Mouse (Mus musculus): ENCODE results near the gene Olfr960.

The Olfr960 gene

DNA sequence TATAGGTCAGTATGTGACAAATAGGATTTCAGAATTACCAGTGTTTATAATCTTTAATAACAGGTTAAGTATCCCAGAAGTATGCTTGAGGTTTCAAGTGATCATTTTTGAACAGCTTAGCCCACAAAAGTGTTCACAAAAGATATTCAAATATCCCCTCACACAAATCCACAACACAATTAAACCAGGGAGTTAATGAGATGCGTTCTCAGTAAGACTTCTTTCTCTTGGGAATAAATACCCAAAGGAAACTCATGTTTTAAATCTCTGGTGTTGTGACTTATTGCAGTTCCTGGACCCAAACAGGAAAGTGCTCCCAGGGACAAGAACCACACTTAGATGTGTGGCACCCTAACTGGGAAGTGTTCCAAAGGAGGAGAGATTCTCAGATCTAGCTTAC is at the start of gene Olfr960:
Gene Olfr960 (plus strand): TSS at position 301 of the 400 bp plus-strand sequence.
- DNase-seq (ENCODE audit: low spot score), result no peak

DNA sequence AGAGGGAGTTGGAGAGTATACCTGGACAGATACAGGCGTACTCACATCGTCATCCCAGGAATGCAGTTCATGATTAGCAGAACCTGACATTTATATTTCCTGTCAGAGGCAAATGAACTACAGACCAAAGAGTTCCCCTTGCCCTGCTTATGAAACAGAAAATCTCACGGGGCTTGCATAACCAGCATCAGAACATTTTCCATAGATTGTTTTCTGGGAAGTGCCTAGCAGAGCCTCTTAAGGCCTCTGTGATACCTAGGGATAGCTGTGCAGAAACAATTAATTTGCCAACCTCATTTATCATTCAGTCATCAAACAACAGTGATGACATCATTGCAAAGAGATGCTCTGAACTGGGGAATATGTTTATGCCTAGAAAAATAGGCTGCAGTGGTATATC is 45.7 kb upstream of the Olfr960 start, which contains the start of gene Olfr959:
Gene Olfr959 (minus strand): TSS at position 101 of the 400 bp plus-strand sequence.
- DNase-seq (ENCODE audit: low spot score), result no peak

DNA sequence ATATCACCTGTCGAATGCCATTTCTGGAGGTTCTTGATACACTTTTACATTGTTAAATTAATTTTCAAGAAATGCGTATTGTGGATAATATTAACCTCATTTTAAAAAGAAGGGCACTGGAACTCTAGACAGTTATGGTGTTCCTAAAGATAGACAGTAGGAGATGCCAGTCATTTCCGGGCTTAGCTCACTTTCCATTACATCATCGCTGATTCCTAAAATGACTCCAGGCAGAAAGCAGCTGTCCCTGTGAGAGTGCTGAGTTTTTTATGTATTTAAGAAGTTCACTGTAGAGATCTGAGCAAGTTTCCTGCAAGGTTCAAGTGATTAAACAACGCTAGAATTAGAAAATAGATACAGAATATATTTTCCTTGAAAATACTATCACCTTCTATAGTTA is 44.1 kb upstream of the Olfr960 start:
- DNase-seq (ENCODE audit: low spot score), result no peak

DNA sequence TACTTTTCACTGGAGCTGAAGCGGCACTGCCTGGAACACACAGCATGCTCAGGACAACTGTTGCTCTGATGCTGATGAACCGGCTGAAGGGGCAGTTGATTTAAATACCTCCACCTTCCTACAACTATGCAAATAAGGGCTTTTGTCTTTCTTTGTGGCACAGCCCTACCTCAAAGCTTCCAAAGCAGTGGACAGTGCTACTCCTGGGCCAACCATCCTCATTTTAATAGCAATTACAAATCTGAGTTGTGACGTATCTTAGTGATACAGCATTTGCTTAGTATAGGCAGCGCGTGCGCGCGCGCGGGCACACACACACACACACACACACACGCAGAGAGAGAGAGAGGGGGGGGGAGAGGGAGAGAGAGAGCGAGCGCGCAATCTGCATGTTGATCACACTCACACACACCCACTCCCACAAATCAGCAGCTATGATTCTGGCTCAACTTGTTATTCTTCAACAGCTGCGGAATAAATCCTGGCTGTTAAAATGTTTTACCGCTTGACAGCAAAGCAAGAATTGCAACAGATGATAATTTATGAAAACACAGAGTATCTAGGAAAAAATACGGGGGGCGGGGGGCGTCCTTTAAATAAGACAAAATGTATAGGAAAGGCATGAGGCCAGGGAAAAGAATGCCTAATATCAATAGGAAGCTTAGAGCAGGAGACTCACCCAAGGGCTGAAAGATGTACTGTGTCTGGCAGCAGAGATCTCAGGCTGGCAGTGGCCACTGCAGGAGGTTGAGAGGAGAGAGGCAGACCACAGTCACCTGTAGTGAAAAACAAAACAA is 18.4 kb upstream of the Olfr960 start:
- no peak for DNase-seq (ENCODE audit: low spot score)

DNA sequence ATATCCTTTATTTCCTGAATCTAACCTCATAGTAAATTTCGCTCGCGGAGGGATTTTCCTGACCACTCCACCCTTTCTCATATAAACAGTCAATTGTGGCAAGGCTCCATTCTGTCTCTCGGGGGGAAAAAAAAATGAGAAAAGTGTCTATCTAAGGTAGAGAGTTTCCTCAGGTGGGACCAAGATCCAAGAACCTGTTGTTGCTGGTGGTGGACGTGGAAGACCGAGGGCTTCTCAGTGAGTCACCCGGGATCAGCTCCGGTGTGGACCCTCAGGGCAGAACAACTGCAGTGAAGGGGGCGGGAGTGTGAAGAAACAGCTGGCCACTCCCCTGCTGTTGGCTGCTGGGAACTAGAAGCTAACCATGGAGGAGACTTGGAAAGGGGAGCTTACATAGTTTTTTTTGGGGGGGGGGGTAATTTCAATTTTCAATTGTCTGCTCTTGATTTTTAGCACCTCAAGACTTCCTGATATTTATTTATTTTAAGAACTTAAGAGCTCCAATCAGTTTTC is 17.8 kb upstream of the Olfr960 start:
- no peak for DNase-seq (ENCODE audit: low spot score)

DNA sequence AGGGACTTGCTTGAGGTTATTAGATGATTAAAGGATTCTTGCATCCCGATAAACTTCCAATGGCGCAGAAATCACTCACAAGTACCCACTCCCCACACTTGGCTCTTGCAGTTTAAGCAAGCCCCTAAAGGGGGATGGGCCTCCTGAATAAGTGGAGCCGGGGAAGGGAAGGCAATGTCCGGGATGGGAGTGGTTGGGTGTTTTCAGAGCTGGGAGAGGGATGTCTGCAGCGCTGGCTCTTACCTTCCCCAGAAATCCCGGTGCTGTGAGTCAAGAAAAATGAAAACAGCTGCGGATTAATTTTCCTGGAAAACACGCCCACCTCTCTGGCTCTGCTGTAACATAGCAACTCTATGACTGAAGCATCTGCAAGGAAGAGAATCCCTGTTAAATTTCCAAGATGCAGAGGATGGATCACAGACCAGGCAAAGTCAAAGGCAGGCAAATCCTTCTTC is 17.1 kb upstream of the Olfr960 start, which contains the start of gene AW551984:
Gene AW551984 (minus strand): TSS at position 405 of the 455 bp plus-strand sequence.
- no peak for DNase-seq (ENCODE audit: low spot score)

DNA sequence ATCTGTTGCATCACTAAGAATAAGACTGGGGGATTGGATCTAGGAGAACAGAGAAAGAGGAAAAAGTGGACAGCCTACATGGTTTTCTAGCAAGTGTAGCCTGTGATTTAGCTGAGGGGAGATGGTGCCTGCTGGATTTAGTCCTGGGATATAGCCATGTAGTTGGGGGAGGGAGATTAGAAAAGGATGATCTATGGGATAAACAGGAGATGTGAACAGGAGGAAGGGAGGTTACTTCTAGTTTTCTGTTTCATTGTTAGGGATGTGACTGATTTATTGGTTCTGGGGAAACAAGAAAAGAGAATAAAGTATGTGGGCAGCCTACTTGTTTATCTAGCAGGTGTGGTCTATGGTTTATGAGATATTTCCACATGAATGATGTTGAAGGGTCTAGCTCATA is 12.7 kb upstream of the Olfr960 start:
- no peak for DNase-seq (ENCODE audit: low spot score)

DNA sequence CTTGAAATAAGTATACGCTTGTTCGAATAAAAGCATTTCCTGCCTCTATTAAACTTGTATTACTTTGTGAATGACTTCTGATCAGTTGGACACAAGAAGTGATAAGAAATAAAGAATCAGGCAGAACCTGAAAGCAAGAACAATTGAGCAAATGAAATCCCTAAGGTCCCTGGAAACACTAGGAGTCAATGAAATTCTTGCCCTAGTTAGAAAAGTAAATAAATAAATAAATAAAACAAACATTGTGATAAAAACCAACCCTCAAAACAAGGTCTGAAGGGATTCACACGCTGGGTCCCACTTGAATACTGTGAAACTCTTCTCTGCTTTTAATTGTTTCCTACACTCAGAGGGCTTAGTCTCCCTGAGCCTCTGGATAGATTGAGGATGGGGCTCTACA is 10.8 kb upstream of the Olfr960 start, which contains the start of gene Olfr148:
Gene Olfr148 (plus strand): TSS at position 301 of the 400 bp plus-strand sequence.
- no peak for DNase-seq (ENCODE audit: low spot score)

DNA sequence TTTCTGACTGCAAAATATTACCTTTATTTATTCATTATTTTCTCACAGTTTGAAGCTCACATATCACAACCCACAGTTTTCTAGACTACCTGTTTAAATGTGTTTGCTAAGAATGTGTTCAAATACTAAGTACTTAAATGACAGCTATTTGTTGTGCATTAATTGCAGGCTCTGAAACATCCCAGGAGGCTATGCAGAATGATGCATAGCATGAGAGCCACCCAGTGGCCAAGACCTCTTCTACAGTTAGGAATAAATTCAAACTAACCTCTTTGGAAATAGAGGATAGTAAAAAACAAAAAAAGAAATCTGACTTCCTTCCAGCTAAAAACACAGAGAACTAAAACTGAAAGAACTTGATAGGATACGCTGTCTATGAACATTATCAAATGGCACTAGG is 9.2 kb upstream of the Olfr960 start:
- DNase-seq (ENCODE audit: low spot score), result peak; percentile 58

DNA sequence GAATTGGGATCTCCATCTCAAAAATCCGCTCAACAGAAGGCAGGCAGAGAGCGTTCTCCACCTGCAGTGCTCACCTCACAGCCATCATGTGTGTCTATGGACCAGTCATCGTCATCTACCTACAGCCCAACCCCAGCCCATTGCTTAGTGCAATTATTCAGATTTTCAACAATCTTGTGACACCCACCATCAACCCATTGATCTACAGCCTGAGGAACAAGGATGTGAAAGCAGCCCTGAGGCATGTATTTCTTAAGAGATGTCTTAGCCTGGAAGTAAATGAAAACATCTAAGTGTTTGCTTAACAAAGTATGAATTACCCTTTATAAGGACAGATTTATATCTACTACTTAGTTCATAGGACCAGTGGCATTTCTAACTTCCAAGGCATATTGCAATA is 2.6 kb downstream of the Olfr960 start:
- DNase-seq (ENCODE audit: low spot score), result no peak

DNA sequence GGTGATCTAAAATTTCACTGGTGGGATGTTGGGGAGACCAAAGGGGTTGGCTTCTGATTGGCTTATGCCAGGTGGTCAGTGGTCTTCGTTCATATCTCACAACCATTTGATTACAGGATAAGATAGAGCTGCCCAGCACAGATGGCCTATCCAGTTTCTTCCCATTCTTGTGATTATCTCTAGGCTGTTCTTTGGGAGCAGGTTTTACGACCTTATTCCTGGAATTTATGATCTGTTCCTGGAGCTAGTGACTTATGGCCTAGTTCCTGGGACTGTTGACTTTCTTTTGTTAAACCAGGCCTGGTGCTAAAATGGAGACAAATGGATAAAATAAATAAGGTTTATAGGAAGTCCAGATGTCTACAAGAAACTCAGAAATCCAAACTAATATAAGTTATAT is 3.5 kb downstream of the Olfr960 start:
- DNase-seq (ENCODE audit: low spot score), result no peak

DNA sequence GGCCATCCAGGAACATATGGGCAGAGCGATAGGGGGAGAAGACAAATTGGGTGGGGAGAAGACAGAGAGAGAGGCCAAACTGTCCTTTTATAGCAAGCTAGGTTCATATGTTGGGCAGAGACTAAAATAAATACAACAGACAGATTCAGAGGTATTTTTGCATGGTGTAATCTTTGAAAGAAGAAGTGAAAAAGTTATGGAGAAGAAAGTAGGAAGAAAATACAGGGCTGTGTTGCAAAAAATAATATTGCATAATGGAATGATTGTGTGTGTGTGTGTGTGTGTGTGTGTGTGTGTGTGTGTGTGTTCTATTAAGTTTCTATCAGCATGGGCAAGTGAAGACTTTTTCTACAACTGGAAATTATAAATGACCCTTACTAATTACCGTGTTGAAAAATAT is 7.9 kb downstream of the Olfr960 start:
- DNase-seq (ENCODE audit: low spot score), result no peak

DNA sequence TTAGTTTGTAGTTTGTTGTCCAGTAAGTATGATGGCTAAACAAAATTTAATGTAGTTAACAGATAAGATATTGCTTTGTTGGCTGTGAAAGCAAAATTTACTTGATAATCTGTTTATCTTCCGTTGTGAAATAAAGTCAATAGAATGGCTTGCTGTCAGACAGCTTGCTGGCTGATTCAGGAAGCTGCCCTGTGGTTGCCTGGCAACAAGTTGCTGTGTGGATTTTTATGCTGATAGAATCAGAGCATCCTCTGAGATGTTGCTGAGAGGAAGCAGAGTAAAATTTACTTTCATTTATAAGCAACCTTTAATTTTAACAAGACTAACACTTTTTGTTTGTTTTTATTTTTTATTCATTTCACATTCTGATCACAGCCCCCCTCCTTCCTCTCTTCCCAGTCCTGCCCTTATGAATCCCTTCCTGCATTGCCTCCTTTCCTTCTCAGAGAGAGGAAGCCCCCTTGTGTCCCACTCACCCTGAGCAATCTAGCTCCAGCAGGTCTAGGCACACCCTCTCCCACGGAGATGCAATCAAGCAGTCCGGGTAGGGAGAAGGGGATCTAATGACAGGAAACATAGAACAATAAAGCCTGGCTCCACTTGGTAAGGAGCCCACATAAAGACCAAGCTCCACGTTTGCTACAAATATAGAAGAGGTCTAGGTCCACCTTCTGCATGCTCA is 12.9 kb downstream of the Olfr960 start:
- DNase-seq (ENCODE audit: low spot score), result no peak

DNA sequence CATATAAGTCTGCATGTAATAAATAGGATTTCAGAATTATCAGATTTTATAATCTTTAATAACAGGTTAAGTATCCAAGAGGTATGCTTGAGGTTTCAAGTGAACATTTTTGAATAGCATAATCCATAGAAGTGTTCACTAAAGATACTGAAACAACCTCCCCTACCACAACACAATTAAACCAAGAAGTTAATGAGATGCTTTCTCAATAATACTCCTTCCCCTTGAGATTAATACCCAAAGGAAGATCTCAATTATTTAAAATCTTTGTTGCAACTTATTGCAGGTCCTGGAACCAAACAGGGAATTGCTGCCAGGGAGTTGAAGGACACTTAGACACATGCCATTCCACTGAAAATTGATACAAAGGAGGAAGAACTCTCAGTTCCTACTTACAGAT is 23.6 kb downstream of the Olfr960 start, which contains the start of gene Olfr961:
Gene Olfr961 (plus strand): TSS at position 301 of the 400 bp plus-strand sequence.
- DNase-seq (ENCODE audit: low spot score), result no peak

DNA sequence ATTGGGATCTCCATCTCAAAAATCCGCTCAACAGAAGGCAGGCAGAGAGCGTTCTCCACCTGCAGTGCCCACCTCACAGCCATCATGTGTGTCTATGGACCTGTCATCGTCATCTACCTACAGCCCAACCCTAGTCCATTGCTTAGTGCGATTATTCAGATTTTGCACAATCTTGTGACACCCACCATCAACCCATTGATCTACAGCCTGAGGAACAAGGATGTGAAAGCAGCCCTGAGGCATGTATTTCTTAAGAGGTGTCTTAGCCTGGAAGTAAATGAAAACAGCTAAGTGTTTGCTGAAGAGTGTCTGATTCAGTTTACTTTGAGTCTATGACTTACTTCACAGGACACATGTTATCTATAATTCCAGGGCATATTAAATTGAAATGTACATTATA is 26.2 kb downstream of the Olfr960 start:
- DNase-seq (ENCODE audit: low spot score), result no peak

DNA sequence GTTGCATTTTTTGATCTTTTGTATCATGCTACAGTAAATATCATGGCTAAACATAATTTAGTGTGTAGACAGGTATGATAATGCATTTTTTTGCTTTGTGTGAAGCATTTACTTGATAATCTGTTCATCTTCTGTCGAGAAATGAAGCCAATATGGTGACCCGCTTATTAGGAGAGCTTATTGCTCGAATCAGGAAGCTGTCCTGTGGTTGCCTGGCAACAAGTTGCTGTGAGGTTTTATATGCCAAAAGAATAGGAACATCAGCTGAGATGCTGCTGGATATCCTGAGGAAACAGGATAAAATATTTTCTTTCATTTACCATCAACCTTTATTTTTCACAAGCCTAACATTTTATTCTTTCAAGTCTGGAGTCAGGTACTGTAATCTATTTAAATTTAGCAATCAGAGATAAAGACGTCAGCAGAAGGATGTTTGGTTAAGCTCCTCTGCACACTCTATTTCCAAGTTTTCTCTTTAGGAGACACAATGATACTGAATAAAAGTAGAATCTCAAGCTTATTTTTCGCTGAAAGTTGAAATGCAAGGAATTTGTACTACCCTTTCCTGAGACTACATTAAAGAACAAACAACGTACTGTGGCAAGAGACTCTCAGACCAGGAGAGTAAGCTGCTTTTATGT is 33.7 kb downstream of the Olfr960 start:
- DNase-seq (ENCODE audit: low spot score), result no peak

DNA sequence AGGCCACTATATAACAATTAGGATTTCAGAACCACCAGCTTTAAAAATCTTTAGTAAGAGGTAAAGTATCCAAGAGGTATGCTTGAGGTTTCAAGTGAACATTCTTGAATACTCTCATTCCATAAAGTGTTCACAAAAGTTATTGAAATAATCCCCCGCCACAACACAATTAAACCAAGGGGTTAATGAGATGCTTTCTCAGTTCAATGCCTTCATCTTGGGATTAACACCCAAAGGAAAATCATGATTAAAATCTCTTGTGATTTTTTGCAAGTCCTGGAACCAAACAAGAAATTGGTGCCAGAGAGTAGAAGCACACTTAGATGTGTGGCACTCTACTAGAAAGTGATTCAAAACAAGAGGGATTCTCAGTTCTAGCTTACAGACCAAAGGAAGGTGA is 45.7 kb downstream of the Olfr960 start, which contains the start of gene Olfr963:
Gene Olfr963 (plus strand): TSS at position 301 of the 400 bp plus-strand sequence.
- no peak for DNase-seq (ENCODE audit: low spot score)

DNA sequence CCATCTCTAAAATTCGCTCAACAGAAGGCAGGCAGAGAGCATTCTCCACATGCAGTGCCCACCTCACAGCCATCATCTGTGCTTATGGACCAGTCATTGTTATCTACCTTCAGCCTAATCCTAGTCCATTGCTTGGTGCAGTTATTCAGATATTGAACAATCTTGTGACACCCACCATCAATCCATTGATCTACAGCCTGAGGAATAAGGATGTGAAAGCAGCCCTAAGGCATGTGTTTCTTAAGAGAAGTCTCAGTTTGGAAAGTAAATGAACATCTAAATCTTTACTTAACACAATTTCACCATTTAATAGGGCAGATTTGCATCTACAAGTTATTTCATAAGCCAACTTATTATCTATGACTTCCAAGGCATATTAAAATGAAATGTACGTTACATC is 48.5 kb downstream of the Olfr960 start:
- DNase-seq (ENCODE audit: low spot score), result no peak
